Mouse (Mus musculus) heart, embryonic 11.5 days (tissue): ENCODE data around the gene Sumo3. TPM values are rescaled to one million over a fixed set of nuclear protein-coding genes. Genes with fewer than 3 reads are reported as not detected.

Source experiments
- ATAC-seq: fragments of 200-750 bp; cut with Nextera tagmentation; replicated peaks from 2 replicates; pipeline ENCODE4 v1.8.0; 2017; ENCODE audit warnings: moderate library complexity; ENCODE audit not compliant: insufficient number of reproducible peaks, low FRiP score, low TSS enrichment
- H3K27ac ChIP-seq: fragments of 300-500 bp; sonication (generic); 2 replicates; pipeline ENCODE4 v1.5.1; 2014; ENCODE audit warnings: mild to moderate bottlenecking, low read depth, low read length
- H3K27me3 ChIP-seq: fragments of 300-500 bp; sonication (generic); 2 replicates; pipeline ENCODE4 v1.6.1; 2014; ENCODE audit warnings: mild to moderate bottlenecking, low read length, mixed read lengths; ENCODE audit not compliant: control insufficient read depth, insufficient read depth
- H3K36me3 ChIP-seq: fragments of 300-500 bp; sonication (generic); 2 replicates; pipeline ENCODE4 v1.6.1; 2014; ENCODE audit warnings: mild to moderate bottlenecking, low read length, moderate library complexity, mixed read lengths; ENCODE audit not compliant: control insufficient read depth, insufficient read depth
- H3K4me1 ChIP-seq: fragments of 300-500 bp; sonication (generic); 2 replicates; pipeline ENCODE4 v1.6.1; 2014; ENCODE audit warnings: low read length; ENCODE audit not compliant: control insufficient read depth, insufficient read depth
- H3K4me2 ChIP-seq: fragments of 300-500 bp; sonication (generic); 2 replicates; pipeline ENCODE4 v1.6.1; 2014; ENCODE audit warnings: mild to moderate bottlenecking, moderate library complexity
- H3K4me3 ChIP-seq: fragments of 300-500 bp; sonication (generic); 2 replicates; pipeline ENCODE4 v1.5.1; 2014; ENCODE audit warnings: low read depth, low read length
- H3K9ac ChIP-seq: fragments of 300-500 bp; sonication (generic); 2 replicates; pipeline ENCODE4 v1.6.1; 2014; ENCODE audit warnings: mild to moderate bottlenecking, low read depth, low read length, moderate library complexity
- H3K9me3 ChIP-seq: fragments of 300-500 bp; sonication (generic); replicated peaks from 2 replicates; pipeline ENCODE4 v1.6.1; 2016; ENCODE audit warnings: low read length; ENCODE audit not compliant: control insufficient read depth
- WGBS: fragments of 180-500 bp; shearing (Covaris S2); extraction: QIAGEN DNeasy Blood & Tissue Kit; methylation state at CpG from one replicate; pipeline ENCODE4 v1.1.7; 2014; ENCODE audit not compliant: insufficient replicate concordance; 5-methylcytosine and 5-hydroxymethylcytosine counted together
- polyA plus RNA-seq: library from polyadenylated mRNA; unstranded; fragments of >200 nt; fragmentation: Nextera tagmentation; extraction: Ambion mirVana; gene quantifications from 2 replicates; pipeline ENCODE4 v1.2.1, GENCODE M21; 2014

The Sumo3 gene
- polyA plus RNA-seq, 1 experiment from 2014 or later, result 165 TPM

DNA sequence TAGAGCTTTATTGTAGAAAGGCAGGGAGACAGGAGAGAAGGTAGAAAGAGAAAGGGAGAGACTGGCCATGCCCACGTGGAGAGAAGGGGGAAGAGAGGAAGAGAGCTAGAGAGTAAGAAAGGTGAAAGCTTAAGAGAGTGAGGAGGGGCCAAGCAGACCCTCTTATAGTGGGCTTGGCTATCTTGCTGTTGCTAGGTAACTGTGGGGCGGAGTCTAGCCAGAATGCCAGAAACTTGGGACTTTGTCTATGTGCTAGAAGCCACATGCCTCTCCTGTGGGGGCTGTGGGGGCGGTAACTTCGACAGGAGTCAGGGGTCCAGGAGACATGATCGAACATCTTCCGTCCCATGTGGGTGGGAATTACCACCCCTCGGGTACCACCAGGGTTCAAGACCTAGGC lies 36.4 kb upstream of the Sumo3 start:
- no peak for ATAC-seq
- Histone ChIP-seq H3K4me1 (no peaks in the 10 kb centered on the region; the same call in 1 of the 2 replicates), H3K4me3 (no peak overlapping the region), H3K27me3 (peaks cover 4% of the 10 kb centered on the region; the same call in 1 of the 2 replicates), H3K36me3 (no peaks in the 10 kb centered on the region), H3K4me2 (no peak overlapping the region), H3K27ac (no peak overlapping the region), H3K9ac (no peak overlapping the region), H3K9me3 (no peaks in the 10 kb centered on the region)
- 31% methylated on average over 7 of the region's 7 CpGs for WGBS

DNA sequence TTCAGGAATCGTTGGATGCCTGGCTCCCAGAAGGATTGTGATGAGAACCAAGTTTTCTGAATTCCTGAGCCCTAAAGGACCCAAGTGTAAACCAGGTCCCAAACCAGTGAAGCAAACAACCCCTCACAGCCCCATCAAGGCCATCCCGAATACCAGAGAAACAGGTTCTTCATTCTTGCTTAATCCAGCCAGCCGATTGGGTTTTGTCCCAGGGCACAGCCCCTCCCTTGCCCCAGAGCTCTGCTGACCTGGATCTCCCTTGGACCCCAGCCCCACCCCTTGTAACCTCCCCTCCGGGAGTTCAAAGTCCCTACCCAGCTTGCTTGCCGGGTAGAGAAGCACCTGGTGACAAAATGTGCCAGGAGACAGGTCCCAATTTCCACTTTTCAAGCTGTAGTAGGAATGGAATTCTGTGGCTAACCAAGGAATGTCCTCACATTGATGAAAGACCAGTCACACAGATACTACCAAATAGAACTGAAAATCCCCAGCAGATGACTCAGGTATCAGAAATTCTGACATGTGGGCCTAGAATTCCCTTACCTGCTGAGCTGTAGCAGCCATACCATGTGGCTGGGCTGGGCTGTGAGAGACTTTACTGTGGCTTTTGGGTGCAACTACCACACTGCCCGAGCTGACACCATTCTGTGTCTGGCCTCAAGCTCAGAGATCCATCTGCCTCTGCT lies 35.8 kb upstream of the Sumo3 start:
- 32% methylated on average over 6 of the region's 6 CpGs for WGBS
- Histone ChIP-seq H3K4me3 (no peak overlapping the region), H3K4me1 (no peaks in the 10 kb centered on the region; the same call in 1 of the 2 replicates), H3K4me2 (no peak overlapping the region), H3K27me3 (peaks cover 5% of the 10 kb centered on the region; the same call in 1 of the 2 replicates), H3K27ac (no peak overlapping the region), H3K9ac (no peak overlapping the region), H3K36me3 (no peaks in the 10 kb centered on the region), H3K9me3 (no peaks in the 10 kb centered on the region)
- no peak for ATAC-seq

GRCm38 (mm10) chr10:77572225-77572624 lies 33.7 kb upstream of the Sumo3 start:
- no peak for ATAC-seq

DNA sequence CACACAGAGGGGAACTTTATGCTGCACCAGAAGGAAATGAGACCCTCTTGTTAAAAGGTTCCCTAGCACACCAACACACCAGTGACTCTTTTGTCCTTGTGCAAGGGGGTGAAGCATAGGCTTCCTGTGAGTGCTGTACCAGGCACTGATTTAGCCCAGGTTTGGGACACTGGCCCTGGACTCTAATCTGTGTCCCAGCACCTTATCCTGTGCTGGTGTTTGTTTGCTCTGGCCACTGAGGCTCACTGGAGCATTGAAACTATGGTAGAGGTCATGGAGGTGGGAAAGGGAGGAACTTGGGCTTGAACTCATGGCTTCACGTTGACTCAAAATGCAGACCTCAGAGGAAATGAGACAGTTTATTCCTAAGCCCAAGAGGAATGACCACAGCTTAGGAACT lies 32.7 kb upstream of the Sumo3 start:
- H3K4me2 ChIP-seq, result no peak overlapping the region
- no peak for ATAC-seq
- no peaks in the 10 kb centered on the region for H3K9me3 ChIP-seq
- H3K27me3 ChIP-seq, result peaks cover 5% of the 10 kb centered on the region; the same call in 1 of the 2 replicates
- H3K4me3 ChIP-seq, result no peak overlapping the region
- H3K27ac ChIP-seq, result no peak overlapping the region
- no peaks in the 10 kb centered on the region for H3K36me3 ChIP-seq
- 75% methylated on average over 1 of the region's 1 CpGs for WGBS
- no peak overlapping the region for H3K9ac ChIP-seq
- H3K4me1 ChIP-seq, result no peaks in the 10 kb centered on the region; the same call in 1 of the 2 replicates

More at GRCm38 (mm10) chr10:77572225-77572624, 33.7 kb upstream of the Sumo3 start:
- peaks cover 5% of the 10 kb centered on the region; the same call in 1 of the 2 replicates for H3K27me3 ChIP-seq
- WGBS, result 23% methylated on average over 3 of the region's 3 CpGs
- H3K4me2 ChIP-seq, result no peak overlapping the region
- H3K9me3 ChIP-seq, result no peaks in the 10 kb centered on the region
- no peak overlapping the region for H3K27ac ChIP-seq
- H3K9ac ChIP-seq, result no peak overlapping the region
- H3K4me3 ChIP-seq, result no peak overlapping the region
- H3K4me1 ChIP-seq, result no peaks in the 10 kb centered on the region; the same call in 1 of the 2 replicates
- no peaks in the 10 kb centered on the region for H3K36me3 ChIP-seq

DNA sequence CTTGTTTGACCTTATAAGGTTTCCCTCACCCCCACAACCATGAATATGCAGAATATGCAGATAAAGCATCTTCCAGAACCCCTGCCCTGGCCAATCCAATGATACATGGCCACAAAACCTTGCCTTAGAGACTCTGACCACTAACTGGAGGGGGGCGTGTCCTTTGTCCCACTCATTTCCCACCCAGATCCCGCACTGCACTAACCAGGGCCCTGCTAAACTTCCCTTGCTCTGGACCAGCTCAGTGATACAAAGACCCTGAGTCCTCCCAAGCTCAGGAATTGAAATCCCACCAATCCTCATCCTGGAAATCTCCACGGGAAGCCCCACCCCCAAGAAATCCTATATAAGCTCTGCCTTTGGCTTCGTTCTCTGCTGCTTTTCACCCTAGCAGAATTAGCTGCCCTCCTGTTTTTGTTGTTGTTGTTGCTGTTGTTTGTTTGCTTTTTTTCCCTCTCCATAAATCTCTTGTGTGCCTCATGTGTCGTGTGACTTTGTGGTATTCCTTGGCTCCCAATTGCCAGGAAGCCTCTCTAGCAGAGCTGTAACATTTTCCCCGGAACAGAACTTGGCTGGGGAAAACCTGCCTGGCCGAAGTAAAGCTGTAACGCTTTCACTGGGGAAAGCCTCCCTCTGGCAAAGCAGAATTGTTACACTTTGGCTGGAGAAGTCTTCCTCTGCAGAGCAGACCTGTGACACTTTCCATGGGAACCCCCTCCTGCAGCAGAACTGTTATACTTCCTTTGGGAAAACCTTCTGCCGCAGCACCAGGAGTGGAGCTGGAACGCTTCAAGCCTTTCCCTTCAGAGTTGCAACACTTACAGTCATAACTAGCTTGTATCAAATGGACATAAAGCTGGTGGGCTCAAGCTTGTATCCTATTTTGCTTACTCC lies 25.6 kb upstream of the Sumo3 start:
- ATAC-seq, result no peak
- Histone ChIP-seq H3K4me1 (peaks cover 20% of the 10 kb centered on the region), H3K4me3 (no peak overlapping the region), H3K9ac (no peak overlapping the region), H3K36me3 (no peaks in the 10 kb centered on the region), H3K9me3 (no peaks in the 10 kb centered on the region), H3K27me3 (no peaks in the 10 kb centered on the region), H3K4me2 (no peak overlapping the region), H3K27ac (no peak overlapping the region)
- WGBS, result 51% methylated on average over 10 of the region's 10 CpGs

DNA sequence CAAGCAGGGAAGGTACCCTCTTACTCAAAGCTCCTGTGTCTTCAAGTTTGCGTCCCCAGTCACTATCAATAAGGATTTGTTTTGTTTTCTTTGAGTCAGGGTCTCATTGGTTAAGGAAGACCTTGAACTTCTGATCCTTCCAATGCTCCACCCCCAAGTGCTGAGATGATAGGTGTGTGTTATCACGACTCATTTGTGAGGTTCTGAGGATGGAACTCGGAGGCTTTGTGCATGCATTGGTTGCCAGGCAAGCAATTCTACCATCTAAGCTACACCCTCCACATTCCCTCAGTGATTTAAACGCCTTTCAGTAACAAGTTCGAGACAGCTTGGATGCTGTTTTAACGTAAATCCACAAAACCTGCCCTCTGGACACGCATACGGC lies 24.9 kb upstream of the Sumo3 start:
- no peak for ATAC-seq
- WGBS, result 5% methylated on average over 8 of the region's 8 CpGs
- H3K4me3 ChIP-seq, result peak overlapping the region; percentile 77

GRCm38 (mm10) chr10:77581408-77582284 lies 24.3 kb upstream of the Sumo3 start, which contains the start of gene Pttg1ip:
Gene Pttg1ip (plus strand): TSS chr10:77581720.
- H3K4me2 ChIP-seq, result peak within 1 kb of the TSS; percentile 94
- peaks cover 20% of the 10 kb centered on the region for H3K4me1 ChIP-seq
- H3K4me3 ChIP-seq, result peak within 1 kb of the TSS; percentile 77
- no peaks in the 10 kb centered on the region for H3K36me3 ChIP-seq
- peak; percentile 95 for ATAC-seq
- peak within 1 kb of the TSS; percentile 88 for H3K27ac ChIP-seq
- peak within 1 kb of the TSS; percentile 82 for H3K9ac ChIP-seq
- H3K9me3 ChIP-seq, result no peaks in the 10 kb centered on the region
- no peaks in the 10 kb centered on the region for H3K27me3 ChIP-seq
- under 1% methylated on average over 64 of the region's 64 CpGs for WGBS

More for the DNA sequence above, 24.9 kb upstream of the Sumo3 start:
- Histone ChIP-seq H3K27ac (peak overlapping the region; percentile 88), H3K9ac (peak overlapping the region; percentile 77), H3K9me3 (no peaks in the 10 kb centered on the region), H3K27me3 (no peaks in the 10 kb centered on the region), H3K4me2 (peak overlapping the region; percentile 94), H3K36me3 (no peaks in the 10 kb centered on the region), H3K4me1 (peaks cover 20% of the 10 kb centered on the region)

DNA sequence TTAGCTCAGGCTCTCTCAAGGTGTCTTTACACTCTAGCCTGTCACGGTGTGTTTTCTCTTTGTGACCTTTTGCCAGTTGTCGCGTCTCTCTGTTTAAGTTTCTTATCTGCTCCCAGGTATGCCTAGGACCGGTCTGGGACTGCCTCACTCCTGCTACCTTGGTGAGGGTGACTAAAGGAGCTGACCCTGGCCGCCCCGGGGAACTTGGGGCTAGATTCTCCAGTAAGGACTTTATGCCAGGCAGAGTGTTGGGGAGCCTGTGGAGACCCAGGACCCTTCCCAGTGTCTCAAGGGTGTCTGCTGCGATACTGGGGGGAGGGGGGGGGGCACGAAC lies 23.6 kb upstream of the Sumo3 start:
- Histone ChIP-seq H3K9ac (peak overlapping the region; percentile 82), H3K4me3 (peak overlapping the region; percentile 77), H3K9me3 (no peaks in the 10 kb centered on the region), H3K4me1 (peaks cover 21% of the 10 kb centered on the region), H3K36me3 (no peaks in the 10 kb centered on the region), H3K27me3 (no peaks in the 10 kb centered on the region), H3K27ac (peak overlapping the region; percentile 88), H3K4me2 (peak overlapping the region; percentile 94)
- WGBS, result 8% methylated on average over 8 of the region's 8 CpGs
- ATAC-seq, result no peak
